Mouse (Mus musculus) cerebellum, adult 9-10 months (tissue): Measurements from ENCODE around the gene P2ry4.

Experiments used
- DNase-seq: peaks from one replicate; pipeline ENCODE4 v3.0.0; 2022

The P2ry4 gene

DNA sequence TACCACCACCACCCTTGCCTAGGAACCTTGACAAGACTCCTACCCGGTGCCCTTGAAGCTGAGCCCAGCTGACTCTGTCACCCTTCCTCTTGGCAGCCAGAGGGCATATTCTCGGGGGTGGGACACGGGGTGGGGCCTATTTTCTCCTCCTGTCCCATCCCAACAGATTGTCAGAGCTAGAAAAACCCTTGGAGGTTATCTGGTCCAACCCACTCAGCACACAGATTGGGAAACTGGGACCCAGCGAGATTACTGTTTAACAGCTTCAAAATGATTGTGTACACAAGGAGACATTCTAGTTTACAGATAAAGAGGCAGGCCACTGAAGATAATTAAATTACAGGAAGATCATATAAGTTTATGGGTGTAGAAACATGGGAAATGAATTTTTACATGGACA lies at the start of gene P2ry4:
P2ry4 (minus strand) TSS at position 79 of the 400 bp plus-strand sequence.
- DNase-seq, result no peak

- no peak for DNase-seq
Observed at GRCm38 (mm10) chrX:100638477-100638876, 43.8 kb upstream of the P2ry4 start.

DNA sequence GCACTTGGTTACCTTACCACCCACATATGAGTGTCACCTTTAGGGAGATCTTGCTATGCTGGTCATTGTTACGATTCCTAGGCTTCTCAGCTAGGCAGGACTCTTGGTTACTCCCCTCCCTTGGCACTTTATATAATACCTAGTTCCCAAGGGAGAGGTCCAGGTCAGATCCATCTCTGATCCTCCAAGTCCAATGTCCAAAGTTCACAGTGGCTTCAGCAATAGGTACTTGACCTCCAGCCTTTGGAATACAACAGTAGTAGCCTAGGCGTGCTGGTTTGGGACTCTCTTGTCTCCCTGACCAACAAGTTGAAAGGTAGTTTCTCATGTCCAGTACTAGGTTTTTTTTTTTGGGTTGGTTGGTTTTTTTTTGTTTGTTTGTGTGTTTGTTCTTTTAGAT lies 34.4 kb upstream of the P2ry4 start:
- DNase-seq, result no peak

DNA sequence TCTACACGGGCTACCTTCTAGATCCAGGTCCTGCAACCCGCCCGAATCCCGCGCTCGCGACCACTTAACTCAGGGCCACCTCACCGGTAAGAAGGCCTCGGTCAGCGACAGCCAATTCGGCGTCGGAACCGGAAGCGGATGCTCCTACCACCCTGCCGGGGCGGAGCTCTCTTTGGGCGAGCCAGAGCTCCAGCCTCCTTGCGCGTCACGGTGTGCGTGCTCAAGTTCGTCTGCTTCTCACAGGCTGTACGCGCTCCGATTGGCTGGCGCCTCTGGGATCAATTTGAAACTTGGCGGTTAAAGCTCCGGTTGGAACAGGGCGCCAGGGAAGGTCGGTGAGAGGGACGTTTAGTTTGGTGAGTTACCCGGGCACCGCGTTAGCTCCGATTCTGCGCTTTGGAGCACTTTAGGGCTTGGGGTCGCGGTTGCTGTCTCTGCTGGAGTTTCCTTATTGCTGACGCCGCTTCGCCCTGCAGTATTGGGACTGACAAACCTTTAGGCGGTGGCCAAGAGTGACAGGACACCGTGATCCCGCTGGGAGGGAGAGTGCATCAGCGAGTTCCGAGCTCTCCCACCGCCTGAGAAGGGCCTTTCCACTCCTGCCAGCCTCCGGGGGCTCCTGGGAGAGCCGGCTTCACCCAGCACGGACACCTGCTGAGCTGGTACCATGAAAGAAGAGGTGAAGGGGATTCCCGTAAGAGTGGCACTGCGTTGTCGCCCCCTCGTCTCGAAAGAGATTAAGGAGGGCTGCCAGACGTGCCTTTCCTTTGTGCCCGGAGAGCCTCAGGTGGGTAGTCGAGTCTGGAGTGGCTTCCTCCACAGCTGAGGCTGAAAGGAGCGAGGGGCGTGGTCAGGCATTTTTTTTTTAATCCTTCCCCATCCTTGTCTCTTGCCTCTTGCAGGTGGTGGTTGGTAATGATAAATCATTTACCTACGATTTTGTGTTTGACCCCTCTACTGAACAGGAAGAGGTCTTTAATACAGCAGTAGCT lies 31.4 kb upstream of the P2ry4 start, which contains the start of gene Pdzd11:
Pdzd11 (minus strand) TSS at position 767 of the 992 bp plus-strand sequence.
- peak; percentile 88 for DNase-seq

GRCm38 (mm10) chrX:100625546-100625801 lies 30.8 kb upstream of the P2ry4 start, which contains the start of gene Kif4:
TSS of gene Kif4 (plus strand) at chrX:100625737.
- DNase-seq, result no peak

DNA sequence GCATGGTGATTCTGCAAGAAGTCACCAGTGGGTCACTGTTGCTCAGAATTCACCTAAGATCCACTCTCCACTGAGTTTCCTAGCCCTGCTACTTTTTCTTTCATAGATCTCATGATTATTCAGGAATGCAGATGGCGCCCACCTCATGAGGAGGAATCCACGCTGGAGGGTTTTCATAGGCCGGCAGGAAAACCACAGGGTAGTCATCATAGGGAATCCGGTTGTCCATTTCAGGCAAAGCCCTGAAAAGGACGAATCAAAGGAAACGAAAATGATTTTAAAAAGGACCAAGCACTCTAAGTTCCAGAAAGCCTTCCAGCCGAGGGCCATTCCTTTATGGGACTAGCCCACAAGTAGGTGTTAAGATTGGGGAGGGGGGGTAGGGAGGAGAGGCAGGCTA lies 30.5 kb upstream of the P2ry4 start:
- peak; percentile 8 for DNase-seq

DNA sequence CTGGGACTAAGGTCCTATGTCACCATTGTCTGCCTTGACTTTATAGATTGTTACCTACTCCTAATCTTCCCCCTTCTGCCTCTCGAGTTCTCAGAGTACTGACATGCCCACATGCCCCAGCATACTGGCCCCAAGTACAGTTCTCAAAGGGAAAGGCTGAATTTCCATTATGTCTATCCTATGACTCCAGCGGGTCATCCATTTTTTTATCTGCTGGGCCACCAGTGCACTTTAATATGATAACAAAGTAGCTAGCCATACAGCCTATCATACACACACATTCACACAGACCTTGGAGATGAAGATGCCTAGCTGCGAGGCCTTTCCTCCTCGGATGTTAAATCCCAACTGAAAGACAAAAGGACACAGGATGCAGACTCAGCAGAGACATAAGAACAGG lies 29.6 kb upstream of the P2ry4 start:
- DNase-seq, result no peak

- DNase-seq, result no peak
Observed at GRCm38 (mm10) chrX:100621366-100621765, 26.7 kb upstream of the P2ry4 start.

DNA sequence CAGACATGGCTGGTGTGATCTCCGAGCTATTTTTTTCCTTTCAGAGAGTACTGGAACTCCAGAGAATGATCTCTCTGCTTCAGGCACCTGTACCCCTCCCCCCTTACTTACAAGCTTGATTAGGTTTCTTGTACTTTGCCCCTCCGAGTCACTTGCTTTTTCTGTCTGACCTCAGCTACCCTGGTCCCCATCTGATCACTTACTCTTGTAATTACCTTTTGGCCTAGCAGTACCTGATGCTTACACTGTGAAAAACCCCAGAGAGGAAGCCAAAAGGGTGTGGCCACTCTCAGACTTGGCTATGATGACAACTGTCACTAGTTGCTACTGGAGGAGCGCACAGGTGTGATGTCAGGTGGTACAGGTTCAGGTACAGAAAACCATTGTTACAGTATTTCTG lies 23.8 kb upstream of the P2ry4 start:
- DNase-seq, result no peak

- DNase-seq, result no peak
Observed at GRCm38 (mm10) chrX:100605314-100605713, 10.6 kb upstream of the P2ry4 start, which contains the start of gene Arr3. TSS of gene Arr3 (plus strand) at chrX:100605497.

GRCm38 (mm10) chrX:100599755-100600154 lies 5.1 kb upstream of the P2ry4 start:
- DNase-seq, result no peak

- DNase-seq, result no peak
Observed at GRCm38 (mm10) chrX:100597439-100597838, 2.8 kb upstream of the P2ry4 start.

DNA sequence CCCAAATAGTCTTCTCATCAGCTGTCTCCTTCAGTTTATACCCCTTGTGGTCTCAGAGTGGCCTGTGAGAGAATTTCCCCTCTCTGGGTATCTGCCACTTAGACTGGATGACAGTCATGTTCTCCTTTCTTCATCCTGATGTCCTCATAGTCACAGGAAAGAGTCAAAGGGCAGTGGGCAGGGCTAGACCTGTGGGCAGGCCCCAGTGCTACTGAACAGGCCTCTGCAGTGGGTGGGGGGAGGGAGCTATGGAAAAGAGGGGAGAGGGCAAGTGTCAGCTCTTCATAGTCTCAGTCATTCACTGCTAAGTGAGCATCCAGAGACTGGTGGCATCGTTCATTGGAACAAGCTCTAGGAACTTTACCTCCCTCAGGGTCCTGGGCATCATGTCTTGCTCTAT lies 22.7 kb downstream of the P2ry4 start, which contains the start of gene Awat1:
Awat1 (plus strand) TSS at position 301 of the 400 bp plus-strand sequence.
- DNase-seq, result no peak

DNA sequence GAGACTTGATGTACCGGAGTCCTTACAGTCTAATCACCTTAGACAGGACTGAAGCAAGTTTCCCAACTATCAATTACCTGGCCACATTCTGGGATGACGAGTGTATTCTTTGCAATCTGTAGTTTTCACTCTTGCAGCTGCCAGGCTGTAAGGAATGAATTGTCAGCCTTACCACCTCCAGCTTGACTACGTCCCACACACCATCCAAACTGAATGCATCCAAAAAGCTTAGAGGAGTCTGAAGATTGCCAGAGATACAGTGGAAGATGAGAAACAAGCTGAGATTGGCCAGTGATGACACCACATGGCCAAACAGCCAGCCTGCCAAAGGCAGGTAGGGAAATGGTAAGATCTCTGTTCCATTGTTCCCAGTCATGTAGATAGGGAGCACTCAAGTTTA lies 29.0 kb downstream of the P2ry4 start:
- DNase-seq, result no peak

DNA sequence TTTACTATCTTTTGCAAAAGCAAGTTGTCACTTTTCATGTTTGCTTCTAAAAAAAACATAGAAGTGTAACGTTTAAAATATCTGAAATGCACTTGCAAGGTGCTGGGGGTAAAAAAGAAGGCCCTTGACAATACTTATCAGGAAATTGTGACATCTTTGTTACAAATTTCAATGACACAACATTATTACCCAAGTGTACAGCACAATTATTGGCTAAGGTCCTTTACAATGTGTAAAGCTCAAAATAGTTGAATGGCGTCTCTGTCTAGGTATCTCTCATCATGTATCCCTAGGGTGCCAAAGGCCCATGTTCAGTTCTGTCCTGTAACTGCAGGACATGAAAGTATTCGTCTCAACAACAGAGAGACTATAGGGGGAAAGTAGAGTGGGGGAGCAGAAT lies 38.6 kb downstream of the P2ry4 start:
- DNase-seq, result no peak
